Mouse (Mus musculus): ENCODE measurements around the gene Srprb.

The Srprb gene

GRCm38 (mm10) chr9:103201561-103202260 is at the start of gene Srprb:
TSS of gene Srprb (minus strand) at chr9:103202137.
- DNase-seq: peak; percentile 97

DNA sequence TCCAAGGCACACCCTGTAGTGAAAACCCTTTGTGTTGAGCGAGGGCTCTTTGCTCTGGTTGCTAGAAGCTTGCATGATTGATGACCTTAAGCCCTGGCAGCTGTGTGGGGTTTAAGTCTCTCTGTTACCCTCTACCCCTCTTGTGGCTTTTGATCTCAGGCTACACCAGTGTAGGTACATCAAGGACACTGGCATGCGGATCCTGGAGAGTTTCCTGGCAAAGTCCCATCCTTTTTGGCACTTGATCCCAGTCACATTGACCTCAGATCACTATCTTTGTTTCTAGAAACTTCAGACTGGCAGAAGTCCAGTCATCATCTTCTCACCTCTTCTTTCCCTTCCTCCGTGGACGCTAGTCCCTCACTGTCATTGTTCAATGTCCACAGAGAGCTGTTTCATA is 46.7 kb upstream of the Srprb start:
- DNase-seq: no peak

- DNase-seq: no peak
Measured at GRCm38 (mm10) chr9:103246526-103247168, 44.7 kb upstream of the Srprb start.

DNA sequence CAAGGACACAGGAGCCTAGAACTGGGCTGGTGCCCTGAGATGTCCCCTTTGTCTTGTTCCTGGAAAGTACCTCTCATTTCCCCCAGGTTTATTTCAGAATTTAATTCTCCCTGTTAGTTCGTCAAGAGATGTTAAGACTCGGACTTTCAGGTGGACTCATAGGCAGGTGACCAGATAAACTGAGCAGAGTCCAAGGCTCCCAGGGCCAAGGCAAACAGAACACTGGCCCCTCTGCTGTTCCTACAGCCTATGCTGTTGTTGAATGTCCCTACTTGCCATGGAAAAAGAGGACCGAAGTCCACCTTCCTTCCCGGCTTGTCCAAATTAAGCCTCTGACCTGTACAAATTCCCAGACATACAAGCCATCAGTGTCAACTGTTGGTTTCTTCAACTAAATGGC is 41.7 kb upstream of the Srprb start:
- DNase-seq: no peak

GRCm38 (mm10) chr9:103241206-103241605 is 39.3 kb upstream of the Srprb start:
- DNase-seq: no peak

GRCm38 (mm10) chr9:103239471-103239870 is 37.5 kb upstream of the Srprb start:
- DNase-seq: no peak

DNA sequence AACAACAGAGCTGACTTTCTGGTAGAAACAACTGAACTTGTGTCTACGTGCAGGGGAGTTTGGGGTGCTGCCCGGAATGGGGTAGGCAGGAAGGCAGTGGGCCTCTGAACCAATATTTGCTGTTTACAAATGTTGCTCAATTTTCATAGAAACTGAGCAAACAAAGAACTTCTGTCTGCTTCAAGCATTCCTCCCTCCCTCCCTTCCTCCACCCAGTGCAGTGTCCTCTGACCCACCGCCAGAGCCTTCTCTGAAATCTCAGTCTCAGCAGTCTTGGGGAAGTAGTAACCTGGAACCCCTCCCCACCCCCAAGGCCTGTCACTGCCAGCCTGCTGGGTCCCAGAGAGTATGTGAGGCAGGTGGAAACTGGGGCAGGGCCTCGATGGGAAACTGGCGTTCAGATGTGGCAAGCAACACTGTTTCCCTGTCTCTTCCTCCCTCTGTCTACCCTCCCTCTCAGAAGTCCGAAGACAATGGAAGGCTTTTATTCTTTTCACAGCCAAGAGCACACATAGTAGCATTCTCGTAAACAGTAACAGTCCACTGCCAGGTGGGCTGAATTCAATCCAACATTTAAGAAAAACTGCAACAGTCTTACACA is 32.7 kb upstream of the Srprb start:
- peak; percentile 68 for DNase-seq

GRCm38 (mm10) chr9:103234059-103234458 is 32.1 kb upstream of the Srprb start:
- peak; percentile 63 for DNase-seq

DNA sequence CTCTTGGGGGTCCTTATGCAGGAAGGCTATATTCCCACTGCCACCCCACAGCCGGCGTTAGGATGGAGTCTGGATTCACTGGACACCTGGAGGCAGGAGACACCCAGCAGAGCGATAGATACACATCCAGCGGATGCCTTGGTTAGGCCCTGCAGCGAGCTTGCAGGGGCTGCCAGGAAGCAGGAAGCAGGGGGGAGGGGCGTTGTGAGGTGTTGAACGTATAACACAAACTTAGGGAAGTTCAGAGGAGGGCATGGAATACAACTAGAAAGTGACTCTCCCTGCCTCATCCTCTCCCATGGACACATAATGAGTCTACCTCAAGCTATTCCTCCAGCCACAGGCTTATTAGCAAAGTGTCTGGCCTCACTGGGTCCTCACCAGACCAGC is 31.1 kb upstream of the Srprb start:
- peak; percentile 40 for DNase-seq

DNA sequence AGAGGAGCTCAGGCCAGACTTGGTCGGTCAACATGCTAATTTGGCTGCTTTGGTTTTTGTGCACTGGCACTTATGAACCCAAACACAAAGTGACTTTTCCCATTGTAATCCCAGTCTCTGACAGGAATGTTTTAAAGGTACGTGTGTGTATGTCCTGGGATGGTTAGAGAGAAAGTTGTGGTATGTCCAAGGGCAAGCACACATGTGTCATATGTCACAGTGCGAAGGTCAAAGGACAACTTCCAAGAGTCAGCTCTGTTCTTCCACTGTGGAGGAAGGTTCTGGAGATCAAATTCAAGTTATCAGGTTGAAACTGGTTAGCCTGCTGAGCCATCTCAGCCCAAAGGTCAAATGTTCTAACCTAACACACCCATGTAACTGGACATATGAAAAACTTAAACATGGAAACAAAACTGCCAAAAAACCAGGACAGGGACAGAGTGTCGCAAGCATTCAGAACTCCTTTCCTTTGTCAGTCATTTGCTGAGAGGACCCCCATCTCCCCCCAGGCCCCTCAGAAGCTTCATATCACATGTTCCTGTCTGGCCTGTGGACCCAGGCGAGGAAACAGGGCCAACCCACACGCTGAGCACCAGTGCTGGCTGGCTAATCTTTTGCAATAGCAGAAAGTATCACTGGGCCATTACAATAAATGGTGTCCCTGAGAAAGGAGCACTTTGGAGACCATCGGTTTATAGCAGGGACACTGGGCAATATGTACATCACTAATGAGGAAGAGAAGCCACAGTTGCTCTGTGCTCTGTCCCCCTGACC is 30.5 kb upstream of the Srprb start:
- no peak for DNase-seq

GRCm38 (mm10) chr9:103230151-103230951 is 28.4 kb upstream of the Srprb start, which contains the start of the genes Gm20425 and Trf:
TSS of gene Gm20425 (minus strand) at chr9:103230307.
TSS of gene Trf (minus strand) at chr9:103230444.
- peak; percentile 89 for DNase-seq

DNA sequence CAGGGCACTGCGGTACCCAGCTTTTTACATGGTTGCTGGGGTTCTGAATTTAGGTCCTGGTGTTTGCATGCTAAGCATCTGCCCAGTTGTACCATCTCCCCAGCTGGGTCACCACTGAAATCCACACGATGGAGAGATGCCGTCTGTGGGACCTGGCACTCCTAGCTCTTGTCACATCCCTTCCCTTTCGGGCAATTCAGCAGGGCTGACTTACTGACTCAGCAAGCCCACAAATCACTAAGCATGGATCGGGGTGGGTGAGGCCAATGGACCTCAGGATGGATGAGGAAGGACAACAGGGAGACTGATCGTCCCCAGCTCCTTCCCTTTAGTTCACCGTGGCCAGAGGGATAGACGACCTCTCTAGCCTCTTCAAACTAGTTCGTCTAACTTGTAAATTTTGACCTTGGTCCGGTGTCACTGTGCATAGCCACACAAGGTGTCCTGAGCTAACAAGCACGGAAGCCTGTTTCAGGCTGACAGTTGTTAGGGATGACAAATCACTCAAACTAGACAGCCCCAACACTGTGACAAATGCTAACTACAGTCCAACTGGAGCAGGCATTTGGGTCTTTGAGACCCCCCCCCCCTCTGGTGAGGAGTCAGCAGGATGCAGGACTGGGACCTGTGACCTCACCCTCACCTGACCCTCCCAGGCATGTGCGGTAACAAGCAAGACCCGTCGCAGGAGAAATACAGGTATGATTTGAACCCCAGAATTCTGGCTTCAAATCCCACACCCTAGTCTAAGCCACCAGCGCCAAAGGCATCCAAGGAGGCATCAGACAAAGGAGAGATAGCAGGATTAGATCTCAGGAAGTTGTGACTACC is 27.3 kb upstream of the Srprb start:
- DNase-seq: no peak

DNA sequence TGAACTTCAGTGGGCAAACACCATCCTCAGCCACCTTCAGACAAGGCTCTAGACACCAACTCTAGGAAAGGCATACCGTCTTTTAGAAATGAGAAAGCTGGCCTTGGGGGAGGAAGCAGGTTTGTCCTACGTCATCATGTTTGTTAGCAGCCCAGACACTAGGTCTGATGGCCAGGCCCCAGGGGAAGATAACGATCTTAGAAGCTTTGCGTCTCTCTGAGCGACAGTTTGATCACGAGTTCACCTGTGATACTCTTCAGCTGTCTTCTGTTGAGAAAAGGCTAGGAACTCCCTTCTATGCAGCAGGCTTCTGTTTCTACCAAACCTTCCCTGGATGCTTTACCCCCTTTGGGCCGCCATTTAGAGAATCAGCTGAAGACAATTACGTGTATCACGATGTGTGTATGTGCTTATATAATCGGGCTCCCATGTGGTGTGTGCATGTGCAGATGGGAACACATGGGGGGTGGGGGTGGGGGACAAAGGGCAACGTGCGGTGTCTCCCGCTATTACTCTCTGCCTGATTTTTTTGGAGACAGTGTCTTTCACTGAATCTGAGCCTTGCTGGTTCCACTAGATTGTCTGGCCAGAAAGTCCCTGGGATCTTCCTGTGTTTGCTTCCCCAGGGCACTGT is 26.6 kb upstream of the Srprb start:
- DNase-seq: no peak

- DNase-seq: no peak
Measured at GRCm38 (mm10) chr9:103227760-103228159, 25.8 kb upstream of the Srprb start.

- peak; percentile 39 for DNase-seq
Measured at GRCm38 (mm10) chr9:103226806-103227205, 24.9 kb upstream of the Srprb start.

DNA sequence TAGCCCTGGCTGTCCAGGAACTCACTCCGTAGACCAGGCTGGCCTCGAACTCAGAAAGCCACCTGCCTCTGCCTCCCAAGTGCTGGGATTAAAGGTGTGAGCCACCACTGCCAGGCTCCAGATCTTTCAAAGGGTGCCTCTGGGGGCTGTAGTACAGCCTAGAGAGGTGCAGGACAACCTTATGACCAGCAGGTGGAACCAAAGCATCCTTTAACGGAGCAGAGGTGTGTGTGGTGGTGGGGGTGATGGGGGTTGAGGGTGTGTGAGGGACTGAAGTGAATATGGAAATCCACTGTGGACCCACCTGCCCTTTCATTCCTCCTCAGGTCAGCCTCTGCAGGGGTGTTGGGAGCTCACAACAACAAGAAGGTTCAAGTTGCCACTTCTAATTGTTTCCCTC is 23.5 kb upstream of the Srprb start:
- DNase-seq: peak; percentile 52

- no peak for DNase-seq
Measured at GRCm38 (mm10) chr9:103224721-103225120, 22.8 kb upstream of the Srprb start.

DNA sequence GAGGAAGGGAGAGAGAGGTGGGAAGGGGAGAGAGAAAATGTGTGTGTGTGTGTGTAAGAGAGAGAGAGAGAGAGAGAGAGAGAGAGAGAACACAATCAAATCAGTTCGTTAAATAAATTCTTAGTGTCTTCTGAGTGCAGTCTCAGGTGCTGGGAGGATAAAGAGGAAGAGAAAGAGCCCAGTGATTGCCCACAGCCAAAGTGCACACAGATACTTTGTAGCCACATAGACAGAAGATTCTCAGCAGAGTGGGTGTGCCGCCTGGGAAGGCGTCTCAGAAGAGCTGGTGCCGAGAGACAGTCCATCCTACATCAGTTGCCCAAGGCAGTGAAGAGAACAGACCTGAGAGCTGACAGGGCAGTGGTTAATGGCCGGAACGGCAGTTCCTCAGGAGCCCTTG is 12.3 kb upstream of the Srprb start:
- DNase-seq: no peak

- DNase-seq: no peak
Measured at GRCm38 (mm10) chr9:103213631-103214030, 11.7 kb upstream of the Srprb start.

DNA sequence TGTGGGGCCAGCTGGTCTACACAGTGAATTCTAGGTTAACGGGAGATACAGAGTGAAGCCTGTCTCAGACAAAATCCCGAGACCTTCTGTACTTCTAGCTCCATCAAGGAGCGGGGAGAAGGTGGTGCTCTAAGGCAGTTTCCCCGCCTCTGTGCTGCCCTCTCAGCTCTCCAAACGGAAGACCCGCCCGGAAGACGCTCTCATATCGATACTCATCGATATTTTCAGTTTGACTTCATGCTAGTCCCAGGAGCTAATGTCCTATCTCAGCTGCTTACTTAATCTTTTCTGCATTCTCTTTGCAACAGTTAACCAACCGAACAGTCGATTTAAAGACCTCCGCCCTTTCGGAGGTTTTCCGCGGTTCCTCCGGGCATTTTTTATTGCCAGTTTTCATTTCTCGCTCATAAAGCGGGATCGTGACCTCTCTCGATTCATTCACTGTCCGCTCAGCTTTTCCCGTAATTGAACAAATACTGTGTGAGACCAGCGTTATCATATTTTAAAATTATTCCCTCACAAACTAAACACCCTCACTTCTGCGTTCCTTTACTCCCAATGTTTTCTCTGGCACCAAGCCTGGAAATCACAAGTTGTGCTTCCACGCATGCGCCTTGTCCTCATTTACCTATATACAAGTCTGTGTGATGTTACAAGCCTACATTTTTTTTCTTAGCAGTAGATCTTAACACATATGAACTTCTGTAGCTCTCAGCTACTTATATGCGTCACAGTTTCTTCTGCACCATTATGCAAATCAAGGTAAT is 10.9 kb upstream of the Srprb start:
- DNase-seq: peak; percentile 53

Data from lung, postnatal 36 days (tissue).